Mouse (Mus musculus): ENCODE data around the gene Tmem178b. TPM values are rescaled to one million over a fixed set of nuclear protein-coding genes. Genes with fewer than 3 reads are reported as not detected.

The Tmem178b gene
- polyA plus RNA-seq, 1 experiment from 2014 or later = not detected

GRCm38 (mm10) chr6:40180551-40180950 is 307.5 kb downstream of the Tmem178b start:
- H3K36me3 ChIP-seq (ENCODE audit: control insufficient read depth, insufficient read depth, low read length) = no peaks in the 10 kb centered on the region
- 82% methylated on average over 4 of the region's 4 CpGs for WGBS
- ATAC-seq (ENCODE audit: insufficient number of reproducible peaks, insufficient read depth, low FRiP score, low read depth) = no peak
- H3K27me3 ChIP-seq (ENCODE audit: control insufficient read depth, insufficient read depth, low read length) = no peaks in the 10 kb centered on the region
- no peak overlapping the region for H3K4me2 ChIP-seq (ENCODE audit: low read length)
- H3K4me3 ChIP-seq (ENCODE audit: control insufficient read depth in 1 of 2, insufficient read depth in 1 of 2, low read depth in 1 of 2, low read length in 2 of 2) = no peak overlapping the region
- no peak overlapping the region for H3K27ac ChIP-seq (replicated peaks in 1 of 2; ENCODE audit: control insufficient read depth in 1 of 2, insufficient read depth in 1 of 2, low read depth in 2 of 2, low read length in 2 of 2)
- no peaks in the 10 kb centered on the region for H3K9me3 ChIP-seq (ENCODE audit: control insufficient read depth, low read length)
- H3K4me1 ChIP-seq (ENCODE audit: control insufficient read depth in 2 of 2, insufficient read depth in 2 of 2, low read length in 2 of 2) = no peaks in the 10 kb centered on the region
- no peak overlapping the region for H3K9ac ChIP-seq (ENCODE audit: low read length)

- WGBS = 63% methylated on average over 3 of the region's 3 CpGs
- Histone ChIP-seq H3K27ac (replicated peaks in 1 of 2; ENCODE audit: control insufficient read depth in 1 of 2, insufficient read depth in 1 of 2, low read depth in 2 of 2, low read length in 2 of 2) (no peak overlapping the region), H3K4me2 (ENCODE audit: low read length) (no peak overlapping the region), H3K9me3 (ENCODE audit: control insufficient read depth, low read length) (no peaks in the 10 kb centered on the region), H3K27me3 (ENCODE audit: control insufficient read depth, insufficient read depth, low read length) (0 out of 2 replicates have a peak, but pooled peaks cover 2% of the 10 kb centered on the region), H3K36me3 (ENCODE audit: control insufficient read depth, insufficient read depth, low read length) (no peaks in the 10 kb centered on the region), H3K4me1 (ENCODE audit: control insufficient read depth in 2 of 2, insufficient read depth in 2 of 2, low read length in 2 of 2) (no peaks in the 10 kb centered on the region), H3K9ac (ENCODE audit: low read length) (no peak overlapping the region), H3K4me3 (ENCODE audit: control insufficient read depth in 1 of 2, insufficient read depth in 1 of 2, low read depth in 1 of 2, low read length in 2 of 2) (no peak overlapping the region)
- ATAC-seq (ENCODE audit: insufficient number of reproducible peaks, insufficient read depth, low FRiP score, low read depth) = no peak
Observed at GRCm38 (mm10) chr6:40200661-40201060, 327.6 kb downstream of the Tmem178b start.

DNA sequence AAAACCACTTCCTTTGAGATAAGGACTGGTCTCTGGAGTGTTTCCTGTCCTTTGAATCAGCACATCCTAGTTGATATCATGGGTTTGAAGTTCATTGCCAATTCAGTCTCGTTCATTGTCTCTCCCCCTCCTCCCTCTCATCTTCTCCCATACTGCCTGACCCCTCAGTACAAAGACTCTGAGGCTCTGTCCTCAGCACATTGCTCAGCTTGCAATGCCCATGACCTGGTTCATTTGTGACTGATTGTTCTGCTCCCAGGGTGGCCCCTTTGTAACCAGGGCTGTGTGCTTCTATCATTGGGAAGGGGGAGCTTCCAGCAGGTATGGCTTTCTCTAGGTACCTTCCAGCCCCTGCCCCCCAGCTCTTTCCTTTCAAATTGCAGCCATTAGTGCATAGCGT is 329.5 kb downstream of the Tmem178b start:
- ATAC-seq (ENCODE audit: insufficient number of reproducible peaks, insufficient read depth, low FRiP score, low read depth) = no peak
- Histone ChIP-seq H3K27me3 (ENCODE audit: control insufficient read depth, insufficient read depth, low read length) (0 out of 2 replicates have a peak, but pooled peaks cover 2% of the 10 kb centered on the region), H3K9ac (ENCODE audit: low read length) (no peak overlapping the region), H3K9me3 (ENCODE audit: control insufficient read depth, low read length) (no peaks in the 10 kb centered on the region), H3K36me3 (ENCODE audit: control insufficient read depth, insufficient read depth, low read length) (no peaks in the 10 kb centered on the region), H3K4me2 (ENCODE audit: low read length) (no peak overlapping the region), H3K27ac (replicated peaks in 1 of 2; ENCODE audit: control insufficient read depth in 1 of 2, insufficient read depth in 1 of 2, low read depth in 2 of 2, low read length in 2 of 2) (no peak overlapping the region), H3K4me3 (ENCODE audit: control insufficient read depth in 1 of 2, insufficient read depth in 1 of 2, low read depth in 1 of 2, low read length in 2 of 2) (no peak overlapping the region), H3K4me1 (ENCODE audit: control insufficient read depth in 2 of 2, insufficient read depth in 2 of 2, low read length in 2 of 2) (no peaks in the 10 kb centered on the region)
- 45% methylated on average over 2 of the region's 2 CpGs for WGBS

DNA sequence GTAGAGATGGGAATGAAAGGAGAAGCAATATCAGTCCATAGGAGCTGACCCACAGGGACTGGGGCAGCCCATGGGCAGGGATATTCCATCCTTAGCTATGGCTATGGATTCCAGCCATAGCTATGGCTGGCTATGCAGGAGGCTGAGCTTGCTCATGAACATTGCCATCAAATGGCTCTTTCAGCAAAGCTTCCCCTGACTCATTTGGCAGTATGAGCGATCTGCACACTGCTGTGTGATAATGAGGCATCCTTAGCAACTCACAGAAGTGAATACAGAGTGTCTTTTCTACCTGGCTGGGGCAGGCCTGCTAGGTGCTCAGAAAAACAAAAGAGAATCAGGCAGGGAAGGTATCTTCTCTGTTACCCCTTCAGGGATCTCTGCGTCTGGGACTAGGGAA is 332.3 kb downstream of the Tmem178b start:
- H3K36me3 ChIP-seq (ENCODE audit: control insufficient read depth, insufficient read depth, low read length) = no peaks in the 10 kb centered on the region
- no peak overlapping the region for H3K4me3 ChIP-seq (ENCODE audit: control insufficient read depth in 1 of 2, insufficient read depth in 1 of 2, low read depth in 1 of 2, low read length in 2 of 2)
- H3K27ac ChIP-seq (replicated peaks in 1 of 2; ENCODE audit: control insufficient read depth in 1 of 2, insufficient read depth in 1 of 2, low read depth in 2 of 2, low read length in 2 of 2) = no peak overlapping the region
- no peak overlapping the region for H3K4me2 ChIP-seq (ENCODE audit: low read length)
- H3K27me3 ChIP-seq (ENCODE audit: control insufficient read depth, insufficient read depth, low read length) = 0 out of 2 replicates have a peak, but pooled peaks cover 2% of the 10 kb centered on the region
- ATAC-seq (ENCODE audit: insufficient number of reproducible peaks, insufficient read depth, low FRiP score, low read depth) = no peak
- WGBS = 63% methylated on average over 2 of the region's 2 CpGs
- H3K4me1 ChIP-seq (ENCODE audit: control insufficient read depth in 2 of 2, insufficient read depth in 2 of 2, low read length in 2 of 2) = no peaks in the 10 kb centered on the region
- H3K9me3 ChIP-seq (ENCODE audit: control insufficient read depth, low read length) = no peaks in the 10 kb centered on the region
- no peak overlapping the region for H3K9ac ChIP-seq (ENCODE audit: low read length)

- Histone ChIP-seq H3K4me1 (ENCODE audit: control insufficient read depth in 2 of 2, insufficient read depth in 2 of 2, low read length in 2 of 2) (no peaks in the 10 kb centered on the region), H3K27ac (replicated peaks in 1 of 2; ENCODE audit: control insufficient read depth in 1 of 2, insufficient read depth in 1 of 2, low read depth in 2 of 2, low read length in 2 of 2) (no peak overlapping the region), H3K36me3 (ENCODE audit: control insufficient read depth, insufficient read depth, low read length) (no peaks in the 10 kb centered on the region), H3K9ac (ENCODE audit: low read length) (no peak overlapping the region), H3K9me3 (ENCODE audit: control insufficient read depth, low read length) (no peaks in the 10 kb centered on the region), H3K4me2 (ENCODE audit: low read length) (no peak overlapping the region), H3K4me3 (ENCODE audit: control insufficient read depth in 1 of 2, insufficient read depth in 1 of 2, low read depth in 1 of 2, low read length in 2 of 2) (no peak overlapping the region), H3K27me3 (ENCODE audit: control insufficient read depth, insufficient read depth, low read length) (0 out of 2 replicates have a peak, but pooled peaks cover 2% of the 10 kb centered on the region)
- 71% methylated on average over 3 of the region's 3 CpGs for WGBS
- no peak for ATAC-seq (ENCODE audit: insufficient number of reproducible peaks, insufficient read depth, low FRiP score, low read depth)
Observed at GRCm38 (mm10) chr6:40208014-40208413, 334.9 kb downstream of the Tmem178b start.

GRCm38 (mm10) chr6:40209172-40209571 is 336.1 kb downstream of the Tmem178b start:
- Histone ChIP-seq H3K4me1 (ENCODE audit: control insufficient read depth in 2 of 2, insufficient read depth in 2 of 2, low read length in 2 of 2) (no peaks in the 10 kb centered on the region), H3K27me3 (ENCODE audit: control insufficient read depth, insufficient read depth, low read length) (0 out of 2 replicates have a peak, but pooled peaks cover 2% of the 10 kb centered on the region), H3K27ac (replicated peaks in 1 of 2; ENCODE audit: control insufficient read depth in 1 of 2, insufficient read depth in 1 of 2, low read depth in 2 of 2, low read length in 2 of 2) (no peak overlapping the region), H3K36me3 (ENCODE audit: control insufficient read depth, insufficient read depth, low read length) (no peaks in the 10 kb centered on the region), H3K9ac (ENCODE audit: low read length) (no peak overlapping the region), H3K4me3 (ENCODE audit: control insufficient read depth in 1 of 2, insufficient read depth in 1 of 2, low read depth in 1 of 2, low read length in 2 of 2) (no peak overlapping the region), H3K4me2 (ENCODE audit: low read length) (no peak overlapping the region), H3K9me3 (ENCODE audit: control insufficient read depth, low read length) (no peaks in the 10 kb centered on the region)
- 42% methylated on average over 2 of the region's 2 CpGs for WGBS
- ATAC-seq (ENCODE audit: insufficient number of reproducible peaks, insufficient read depth, low FRiP score, low read depth) = no peak

DNA sequence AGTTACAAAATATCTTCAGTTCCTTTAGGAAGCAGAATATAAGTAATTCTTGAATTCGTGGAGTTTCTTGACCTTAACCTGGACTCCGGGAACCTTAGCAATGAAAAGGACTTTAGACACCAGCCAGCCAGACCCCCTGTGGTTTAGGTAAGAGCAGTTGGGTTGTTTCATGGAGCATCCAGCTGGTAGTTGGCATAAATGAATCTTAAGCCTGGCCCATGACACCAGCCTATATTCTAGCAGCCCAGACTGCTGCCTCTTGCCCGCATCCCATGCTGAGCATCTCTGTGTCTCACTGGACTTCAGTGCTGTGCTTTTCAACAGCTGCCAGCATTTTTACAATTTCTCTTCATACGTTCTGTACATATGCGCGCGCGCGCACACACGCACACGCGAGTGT is 344.1 kb downstream of the Tmem178b start:
- H3K9me3 ChIP-seq (ENCODE audit: control insufficient read depth, low read length) = no peaks in the 10 kb centered on the region
- no peaks in the 10 kb centered on the region for H3K27me3 ChIP-seq (ENCODE audit: control insufficient read depth, insufficient read depth, low read length)
- H3K4me3 ChIP-seq (ENCODE audit: control insufficient read depth in 1 of 2, insufficient read depth in 1 of 2, low read depth in 1 of 2, low read length in 2 of 2) = no peak overlapping the region
- no peak overlapping the region for H3K4me2 ChIP-seq (ENCODE audit: low read length)
- no peak overlapping the region for H3K27ac ChIP-seq (replicated peaks in 1 of 2; ENCODE audit: control insufficient read depth in 1 of 2, insufficient read depth in 1 of 2, low read depth in 2 of 2, low read length in 2 of 2)
- no peak for ATAC-seq (ENCODE audit: insufficient number of reproducible peaks, insufficient read depth, low FRiP score, low read depth)
- H3K36me3 ChIP-seq (ENCODE audit: control insufficient read depth, insufficient read depth, low read length) = no peaks in the 10 kb centered on the region
- H3K4me1 ChIP-seq (ENCODE audit: control insufficient read depth in 2 of 2, insufficient read depth in 2 of 2, low read length in 2 of 2) = no peaks in the 10 kb centered on the region
- 96% methylated on average over 12 of the region's 12 CpGs for WGBS
- no peak overlapping the region for H3K9ac ChIP-seq (ENCODE audit: low read length)

DNA sequence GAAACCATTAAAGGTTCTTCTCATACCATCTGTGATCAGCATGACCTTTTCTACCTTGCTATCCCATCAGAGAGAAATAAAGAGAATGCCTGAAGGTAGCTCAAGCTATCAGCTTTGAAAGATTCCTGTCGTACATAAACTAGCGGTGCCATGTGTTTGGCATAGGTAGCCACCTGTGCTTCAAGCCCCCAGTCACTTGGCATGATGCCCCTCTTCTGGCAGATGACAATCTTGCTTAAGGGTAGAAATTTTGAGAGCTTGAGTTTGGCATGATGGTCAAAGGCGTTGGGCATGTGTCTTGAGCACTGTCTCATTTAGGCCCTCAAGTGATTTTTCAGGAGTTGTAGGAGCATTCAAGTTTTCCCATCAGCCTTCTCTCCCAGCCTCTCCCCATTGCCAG is 344.6 kb downstream of the Tmem178b start:
- H3K9ac ChIP-seq (ENCODE audit: low read length) = no peak overlapping the region
- WGBS = 90% methylated on average over 3 of the region's 3 CpGs
- H3K27me3 ChIP-seq (ENCODE audit: control insufficient read depth, insufficient read depth, low read length) = no peaks in the 10 kb centered on the region
- H3K27ac ChIP-seq (replicated peaks in 1 of 2; ENCODE audit: control insufficient read depth in 1 of 2, insufficient read depth in 1 of 2, low read depth in 2 of 2, low read length in 2 of 2) = no peak overlapping the region
- ATAC-seq (ENCODE audit: insufficient number of reproducible peaks, insufficient read depth, low FRiP score, low read depth) = no peak
- no peaks in the 10 kb centered on the region for H3K36me3 ChIP-seq (ENCODE audit: control insufficient read depth, insufficient read depth, low read length)
- no peaks in the 10 kb centered on the region for H3K4me1 ChIP-seq (ENCODE audit: control insufficient read depth in 2 of 2, insufficient read depth in 2 of 2, low read length in 2 of 2)
- H3K4me3 ChIP-seq (ENCODE audit: control insufficient read depth in 1 of 2, insufficient read depth in 1 of 2, low read depth in 1 of 2, low read length in 2 of 2) = no peak overlapping the region
- H3K9me3 ChIP-seq (ENCODE audit: control insufficient read depth, low read length) = no peaks in the 10 kb centered on the region
- no peak overlapping the region for H3K4me2 ChIP-seq (ENCODE audit: low read length)
